Mouse (Mus musculus) right cerebral cortex, adult 18-20 months (tissue): ENCODE measurements around the gene Irgq.
"Not testable (repeated sequence)": the region's sequence is repeated elsewhere in the genome, so short reads cannot be mapped to it uniquely, and the experiment has no call there.

ENCODE experiments used
- DNase-seq: peaks from one replicate; pipeline ENCODE4 v3.0.0; 2022; ENCODE audit warnings: mixed read lengths

Gene Irgq

DNA sequence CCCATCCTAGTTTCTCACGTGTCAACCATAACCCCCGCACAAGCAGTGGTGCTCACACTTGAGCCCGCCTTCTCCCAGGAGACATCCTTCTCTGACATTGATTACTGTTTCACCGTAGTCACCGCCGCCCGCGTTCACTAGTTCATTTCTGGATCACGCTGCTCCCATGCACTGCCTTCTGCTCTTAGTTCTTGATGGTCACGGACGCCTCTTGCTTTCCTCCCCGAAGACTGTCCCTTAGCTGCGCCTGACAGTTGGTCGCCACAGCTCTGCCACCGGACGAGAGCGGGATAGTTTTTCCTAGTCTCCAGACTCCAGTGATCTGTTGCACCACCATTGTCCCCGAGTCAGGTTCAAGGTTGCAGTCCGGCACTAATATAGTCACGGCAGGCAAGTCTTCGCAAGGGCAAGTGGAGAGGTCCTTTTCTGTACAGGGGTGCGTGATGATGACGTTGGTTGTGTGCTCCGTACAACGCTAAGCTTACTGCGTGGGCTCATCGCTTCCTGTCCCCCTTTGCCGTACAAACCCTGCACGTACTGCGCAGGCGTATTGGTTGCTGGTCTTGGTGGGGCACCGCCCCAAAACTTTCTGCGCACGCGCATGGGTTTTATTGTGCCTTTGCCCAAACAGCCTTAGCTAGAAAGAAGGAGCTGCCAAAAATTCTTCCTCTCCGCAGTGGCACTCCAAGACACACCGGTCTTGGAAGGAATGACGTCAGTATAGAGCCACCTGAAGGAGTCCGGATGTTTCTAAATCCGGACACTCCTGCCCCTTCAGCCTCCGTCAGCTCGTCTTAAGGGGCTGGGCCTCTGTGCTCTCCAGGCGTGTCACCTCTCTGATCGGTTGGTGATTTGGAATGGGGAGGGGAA lies at the start of gene Irgq:
Gene Irgq (plus strand): TSS at position 628 of the 870 bp plus-strand sequence.
- DNase-seq: peak; percentile 100

- no peak for DNase-seq
Measured at GRCm38 (mm10) chr7:24480986-24481473, 49.5 kb upstream of the Irgq start.

DNA sequence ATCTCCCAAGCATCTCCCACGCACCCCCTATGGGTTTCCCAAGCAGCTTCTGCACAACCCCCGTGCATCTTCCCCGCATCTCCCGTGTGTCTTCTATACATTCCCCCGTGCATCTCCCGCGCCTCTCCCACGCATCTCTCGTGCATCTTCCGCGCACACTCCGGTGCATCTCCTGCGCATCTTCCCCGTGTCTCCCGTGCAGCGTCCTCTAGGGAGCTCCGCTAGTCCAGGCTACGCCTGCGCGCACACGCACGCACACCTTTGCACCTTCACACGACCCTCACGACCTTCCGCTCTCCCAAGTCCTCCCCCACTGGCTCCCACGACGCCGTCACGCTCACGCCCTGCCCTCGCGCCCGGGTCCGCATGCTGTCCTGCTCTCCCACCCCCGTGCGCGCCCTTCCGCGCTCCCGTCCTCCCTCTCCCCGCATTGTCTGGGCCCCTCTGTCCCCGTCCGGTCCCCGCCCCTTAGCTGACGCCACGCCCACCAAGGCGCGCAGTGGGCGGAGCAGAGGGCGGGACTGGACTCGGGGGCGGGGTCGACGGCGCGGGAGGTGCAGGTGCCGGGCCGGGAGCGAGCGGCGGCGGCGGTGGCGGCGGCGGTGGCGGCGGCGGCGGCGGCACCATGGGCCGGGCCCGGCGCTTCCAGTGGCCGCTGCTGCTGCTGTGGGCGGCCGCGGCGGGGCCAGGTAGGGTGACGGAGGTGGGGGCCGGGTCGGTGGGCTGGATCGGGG lies 48.8 kb upstream of the Irgq start, which contains the start of gene Cadm4:
Gene Cadm4 (plus strand): TSS at position 550 of the 734 bp plus-strand sequence.
- peak; percentile 93 for DNase-seq

- DNase-seq: no peak
Measured at GRCm38 (mm10) chr7:24482208-24483020, 48.1 kb upstream of the Irgq start.

DNA sequence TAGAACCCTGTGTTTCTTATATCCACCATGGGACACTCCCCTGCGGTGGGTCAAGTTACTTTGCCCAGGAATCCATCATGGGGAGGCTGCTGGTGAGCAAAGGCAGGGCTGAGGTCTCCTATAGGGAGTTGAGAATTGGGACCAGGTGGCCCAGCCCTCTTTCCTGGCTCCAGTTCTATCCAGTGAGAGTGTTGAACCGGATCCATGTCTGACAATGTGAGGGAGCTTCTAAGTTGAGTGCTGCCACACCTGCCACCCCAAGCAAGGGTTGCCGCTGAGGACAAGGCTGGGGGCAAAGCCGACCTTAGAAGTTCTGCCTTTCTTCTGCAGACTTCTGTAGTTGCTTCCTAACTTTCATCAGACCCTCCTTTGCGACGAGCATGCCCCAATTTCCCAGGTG lies 47.2 kb upstream of the Irgq start:
- DNase-seq: not testable (repeated sequence)

DNA sequence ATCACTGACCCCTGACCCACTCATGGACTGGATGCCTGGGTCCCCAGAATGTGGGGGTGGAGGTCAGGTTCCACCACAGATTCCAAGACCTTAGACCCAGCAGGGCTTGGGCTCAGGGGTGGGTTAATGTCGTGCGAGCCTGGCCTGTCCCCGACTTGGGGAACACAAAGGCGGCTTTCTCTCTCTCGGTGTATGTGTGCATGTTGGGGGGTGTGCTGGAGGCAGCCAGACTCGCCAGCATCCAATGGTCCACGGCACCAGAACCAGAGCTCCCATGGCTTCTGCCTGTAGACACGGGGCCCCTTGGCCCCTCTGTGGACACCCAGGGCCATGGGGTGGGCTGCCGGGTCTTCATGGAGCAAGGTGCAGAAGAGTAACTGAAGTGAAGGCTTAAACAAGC lies 45.0 kb upstream of the Irgq start:
- no peak for DNase-seq

DNA sequence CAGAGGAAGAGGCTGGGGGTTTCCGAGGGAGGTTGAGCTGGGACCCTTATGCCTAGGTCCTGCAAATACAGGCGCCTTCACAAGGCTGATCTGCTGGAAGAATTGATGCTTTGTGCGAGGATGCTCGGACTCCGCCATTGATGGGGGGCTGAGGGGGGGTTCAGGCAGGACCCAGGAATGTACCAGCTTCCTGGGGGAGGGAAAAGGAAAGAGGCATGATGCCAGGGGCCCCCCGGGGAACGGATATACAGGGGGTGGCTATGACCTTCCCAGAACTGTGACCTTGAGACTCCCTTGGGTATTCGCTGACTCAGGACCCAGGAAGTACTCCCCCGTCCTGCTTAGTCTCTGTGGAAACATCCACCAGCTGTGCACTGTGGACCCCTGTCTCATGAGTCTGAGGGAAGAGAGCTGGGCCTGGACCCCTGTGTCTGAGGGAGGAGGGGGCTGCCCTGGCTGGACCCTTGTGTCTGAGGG lies 43.8 kb upstream of the Irgq start:
- no peak for DNase-seq

GRCm38 (mm10) chr7:24487403-24487802 lies 43.1 kb upstream of the Irgq start:
- no peak for DNase-seq

GRCm38 (mm10) chr7:24488303-24488702 lies 42.2 kb upstream of the Irgq start:
- no peak for DNase-seq

DNA sequence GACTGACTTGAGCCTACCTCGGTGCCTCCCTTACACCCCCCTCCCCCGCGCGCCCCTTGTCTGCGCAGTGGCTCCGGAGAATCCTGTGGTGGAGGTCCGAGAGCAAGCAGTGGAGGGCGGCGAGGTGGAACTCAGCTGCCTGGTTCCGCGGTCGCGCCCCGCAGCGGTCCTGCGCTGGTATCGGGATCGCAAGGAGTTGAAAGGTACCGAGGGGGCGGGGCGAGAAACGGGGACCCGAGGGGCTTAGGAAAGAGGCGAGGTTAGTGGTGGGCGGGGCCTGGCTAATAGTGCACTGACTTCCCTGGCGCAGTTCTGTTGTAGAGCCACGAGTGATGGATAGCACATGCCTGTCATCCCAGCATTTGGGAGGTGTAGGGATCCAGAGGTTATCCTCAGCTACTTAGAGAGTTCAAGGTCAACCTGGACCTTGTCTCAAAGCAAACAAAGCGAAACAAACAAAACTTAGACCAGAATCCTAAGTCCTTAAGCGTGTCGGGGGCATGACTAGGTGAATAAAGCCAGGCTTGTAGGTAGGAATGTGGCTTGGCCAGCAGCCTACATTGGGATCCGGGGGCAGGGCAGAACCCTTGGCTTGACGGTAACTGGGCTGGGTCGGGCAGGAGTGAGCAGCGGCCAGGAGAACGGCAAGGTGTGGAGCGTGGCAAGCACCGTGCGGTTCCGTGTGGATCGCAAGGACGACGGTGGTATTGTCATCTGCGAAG lies 30.5 kb upstream of the Irgq start:
- no peak for DNase-seq

- no peak for DNase-seq
Measured at GRCm38 (mm10) chr7:24500929-24501328, 29.6 kb upstream of the Irgq start.

- no peak for DNase-seq
Measured at GRCm38 (mm10) chr7:24501492-24501891, 29.0 kb upstream of the Irgq start.

DNA sequence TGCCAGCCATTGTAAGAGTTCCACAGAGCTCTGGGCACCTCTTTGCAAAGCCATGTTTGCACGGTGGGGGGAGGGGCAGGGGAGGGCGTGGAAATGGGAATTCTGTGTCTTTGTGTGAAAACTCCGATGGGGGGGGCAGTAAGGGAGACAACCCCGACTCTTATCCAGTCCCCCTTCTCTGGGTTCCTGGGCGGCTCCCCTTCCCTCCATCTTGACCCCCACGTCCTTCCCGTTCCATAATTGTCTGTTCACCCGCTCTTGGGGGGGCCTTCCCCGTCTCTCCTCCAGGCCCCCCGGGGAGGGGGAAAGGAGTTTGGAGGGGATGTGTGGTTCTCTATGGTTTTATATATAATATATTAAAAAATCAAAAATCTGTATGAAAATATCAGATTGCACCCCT lies 26.5 kb upstream of the Irgq start:
- no peak for DNase-seq

DNA sequence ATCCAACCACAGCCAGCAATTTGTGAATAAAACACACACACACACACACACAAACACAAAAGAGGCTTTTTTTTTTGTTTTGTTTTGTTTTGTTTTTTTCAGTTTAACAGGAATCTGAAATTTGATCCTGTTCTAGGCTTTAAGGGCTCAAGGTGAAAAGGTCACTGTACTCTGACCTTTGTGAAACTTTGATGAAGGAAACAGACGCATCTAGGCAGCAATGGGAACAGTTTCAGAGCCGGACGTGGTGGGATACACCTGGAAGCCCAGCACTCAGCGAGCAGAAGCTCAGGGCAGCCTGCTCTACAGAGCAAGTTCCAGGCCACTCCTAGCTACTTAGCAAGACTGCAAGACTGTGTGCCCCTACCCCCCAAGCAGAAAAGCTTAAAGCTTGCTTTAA lies 25.6 kb upstream of the Irgq start:
- DNase-seq: no peak

DNA sequence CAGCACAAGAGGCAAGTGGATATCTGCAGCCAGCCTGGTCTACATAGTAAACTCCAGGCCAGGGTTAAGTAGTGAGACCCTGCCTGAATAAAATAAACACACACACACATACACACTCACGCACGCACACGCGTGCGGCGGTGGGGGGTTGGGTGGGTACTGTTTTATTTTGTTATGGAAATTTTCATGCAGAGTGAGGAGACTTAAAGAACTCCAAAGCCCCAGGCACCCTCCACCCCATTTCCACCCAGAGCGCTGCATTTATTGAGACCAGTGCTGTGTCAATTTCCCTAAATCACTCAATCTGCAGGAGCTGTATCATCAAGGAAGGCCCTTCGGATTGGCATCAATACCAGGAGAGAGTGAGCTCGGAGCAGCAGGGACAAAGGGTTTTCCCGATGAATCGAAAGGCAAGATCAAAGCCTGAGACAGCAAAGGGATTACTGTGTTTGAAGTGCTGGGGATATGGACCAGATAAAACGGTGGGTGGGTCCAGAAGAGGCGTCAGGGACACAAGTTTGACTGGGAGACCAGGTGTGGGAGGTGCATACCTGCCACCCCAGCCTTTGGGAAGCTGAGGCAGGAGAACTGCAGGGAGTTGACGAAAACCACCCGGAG lies 24.9 kb upstream of the Irgq start:
- no peak for DNase-seq

DNA sequence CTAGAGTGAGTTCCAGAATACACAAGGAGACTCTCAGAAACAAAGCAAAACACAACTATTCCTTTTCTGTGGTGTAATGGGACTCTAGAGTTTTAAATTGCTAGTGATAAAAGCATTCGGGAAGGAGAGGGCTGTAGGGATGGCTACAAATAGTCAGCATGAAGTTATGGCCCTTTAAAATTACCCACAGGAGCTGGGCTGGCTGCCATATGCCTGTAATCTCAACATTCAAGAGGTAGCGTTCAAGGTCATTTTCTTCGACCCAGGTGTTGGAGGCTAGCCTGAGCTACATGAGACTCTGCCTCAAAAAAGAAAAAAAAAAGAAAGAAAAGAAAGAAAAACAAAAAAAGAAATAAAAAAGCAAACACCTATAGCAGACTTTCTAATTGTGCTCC lies 24.4 kb upstream of the Irgq start:
- DNase-seq: no peak

DNA sequence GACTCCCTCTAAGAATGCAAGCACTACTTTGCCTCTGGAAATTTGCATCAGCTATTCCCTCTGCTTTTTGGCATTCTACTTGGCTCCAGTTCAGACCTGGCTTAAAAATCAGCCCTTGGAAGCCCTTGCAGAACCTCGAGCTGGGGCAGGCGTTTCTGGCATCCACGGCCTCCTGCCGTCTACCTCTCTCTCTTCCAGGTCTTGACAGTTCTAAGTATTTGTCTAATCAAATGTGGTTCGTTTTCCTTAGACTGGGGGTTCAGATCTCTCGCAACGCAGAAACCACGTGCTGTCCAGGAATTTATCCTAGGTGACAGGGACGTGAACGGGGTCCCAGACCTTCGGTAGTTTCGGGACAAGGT lies 24.0 kb upstream of the Irgq start:
- peak; percentile 63 for DNase-seq

GRCm38 (mm10) chr7:24506838-24507725 lies 23.4 kb upstream of the Irgq start, which contains the start of gene Zfp428:
Zfp428 (plus strand) TSS chr7:24507006.
- peak; percentile 89 for DNase-seq

DNA sequence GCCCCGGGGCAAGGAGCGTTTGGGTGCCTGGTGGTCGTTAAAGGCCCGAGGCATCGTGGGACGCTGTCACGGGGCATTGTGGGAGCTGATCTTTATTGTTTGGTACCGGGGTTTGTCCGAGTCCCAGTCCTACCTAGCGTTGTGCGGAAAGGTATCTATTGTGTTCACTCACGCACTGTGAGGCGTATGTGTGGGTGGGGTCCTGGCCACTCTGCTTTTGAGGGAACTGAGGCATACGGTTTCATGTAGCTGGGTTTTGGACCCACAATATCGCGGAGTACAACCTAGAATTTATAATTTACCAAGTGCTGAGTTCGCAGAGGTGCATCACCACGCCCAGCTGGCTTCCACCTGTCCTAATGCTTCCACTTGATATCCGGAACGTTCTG lies 22.8 kb upstream of the Irgq start:
- no peak for DNase-seq

DNA sequence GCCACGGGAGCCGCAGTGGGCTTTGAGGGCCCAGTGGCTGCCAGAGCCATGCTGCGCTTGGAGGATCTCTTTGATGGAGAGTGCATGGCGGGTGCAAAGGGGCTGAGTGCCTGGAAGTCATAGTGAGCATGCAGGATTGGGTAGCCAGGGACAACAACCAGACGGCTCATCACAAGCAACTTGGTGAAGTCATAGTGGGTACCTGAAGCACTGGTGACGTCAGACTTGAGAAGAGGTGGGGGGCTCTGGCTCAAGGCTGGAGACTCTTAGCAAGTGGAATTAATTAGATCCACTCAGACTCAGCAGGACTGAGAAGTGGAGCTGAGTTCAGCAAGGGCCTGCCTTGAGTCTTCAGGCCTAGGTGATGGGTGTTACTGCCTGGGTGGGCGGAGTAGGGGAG lies 18.1 kb upstream of the Irgq start, which contains the start of gene AC161166.1:
Gene AC161166.1 (minus strand): TSS at position 101 of the 400 bp plus-strand sequence.
- DNase-seq: no peak
